Mouse (Mus musculus) splenic B cell, adult 2 months (primary cell): Measurements from ENCODE around the gene Fam126b.
A peak's percentile ranks its signal among the peaks of the same experiment; 100 is the strongest.
"Not testable (repeated sequence)": the region's sequence is repeated elsewhere in the genome, so short reads cannot be mapped to it uniquely, and the experiment has no call there.

Experiments
- DNase-seq: peaks from one replicate; pipeline ENCODE4 v3.0.0-alpha.2; 2011; ENCODE audit warnings: low read depth, low spot score
- H3K27me3 ChIP-seq: 2 replicates; pipeline ENCODE4 v1.6.1; 2012; ENCODE audit warnings: mild to moderate bottlenecking, low read length, moderate library complexity, mixed read lengths; ENCODE audit not compliant: control insufficient read depth, poor library complexity, insufficient read depth, severe bottlenecking
- H3K36me3 ChIP-seq: 2 replicates; pipeline ENCODE4 v1.6.1; 2012; ENCODE audit warnings: mild to moderate bottlenecking, low read length, moderate library complexity, mixed read lengths; ENCODE audit not compliant: control insufficient read depth, poor library complexity, insufficient read depth, severe bottlenecking

Gene Fam126b

DNA sequence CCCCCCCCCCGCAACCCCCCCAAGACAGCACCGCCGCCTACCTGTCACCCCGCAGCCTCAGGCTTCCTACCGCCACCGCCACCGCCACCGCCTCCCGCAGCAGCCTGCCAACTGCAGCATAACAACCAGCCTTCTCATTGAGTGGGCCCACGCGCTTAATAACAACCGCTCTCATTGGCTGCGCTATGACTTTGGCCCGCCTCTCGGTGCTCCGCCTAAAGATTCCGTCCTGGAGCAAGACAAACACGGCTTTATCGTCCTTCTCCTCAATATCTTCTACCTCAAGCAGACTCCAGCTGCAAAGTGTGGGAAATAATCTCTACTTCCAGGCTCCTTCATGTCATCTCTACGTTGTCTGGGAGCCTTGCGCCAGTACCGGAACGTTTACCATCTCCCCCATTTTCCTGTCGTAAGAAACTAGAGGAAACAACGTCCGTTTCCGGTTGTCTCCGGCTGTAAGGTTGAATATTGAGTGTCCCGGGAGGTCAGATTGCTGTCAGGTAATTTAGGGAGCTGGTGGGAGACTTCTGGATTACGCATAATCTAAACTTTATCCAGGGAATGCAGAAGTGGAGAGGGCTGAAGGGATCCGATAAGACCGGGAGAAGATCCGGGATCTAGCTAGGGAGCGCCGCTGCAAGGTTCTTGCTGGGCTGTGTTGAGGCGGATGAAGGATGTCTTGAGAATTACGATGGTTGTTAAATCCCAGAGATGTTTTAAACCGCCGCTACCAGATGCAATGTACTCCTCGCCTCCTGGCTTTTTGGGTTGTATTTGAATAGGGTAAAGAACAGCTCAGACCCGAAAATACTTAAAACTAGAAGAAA is at the start of gene Fam126b, which contains the start of gene Ndufb3:
Gene Fam126b (minus strand): TSS at position 153 of the 827 bp plus-strand sequence.
Gene Ndufb3 (plus strand): TSS at position 214 of the 827 bp plus-strand sequence.
- Histone ChIP-seq H3K36me3 (no peaks in the 10 kb centered on the region), H3K27me3 (no peaks in the 10 kb centered on the region)
- peak; percentile 91 for DNase-seq

DNA sequence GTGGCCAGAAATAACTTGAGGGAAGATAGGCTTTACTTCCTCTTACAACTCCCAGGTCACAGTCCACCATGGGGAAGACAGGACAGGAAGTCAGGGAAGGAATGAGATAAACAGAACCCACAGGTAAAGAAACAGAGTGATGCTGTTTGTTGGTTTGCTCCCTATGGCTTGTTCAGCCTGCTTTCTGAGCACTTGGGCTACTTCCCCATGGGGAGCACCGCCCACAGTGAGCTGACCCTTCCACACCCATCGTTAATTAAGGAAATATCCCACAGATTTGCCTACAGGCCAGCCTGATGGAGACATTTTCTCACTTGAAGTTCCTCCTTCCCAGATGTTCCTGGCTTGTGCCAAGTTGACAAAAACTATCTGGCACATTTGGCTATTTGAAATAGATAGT is 42.7 kb upstream of the Fam126b start:
- DNase-seq, H3K36me3 ChIP-seq, H3K27me3 ChIP-seq: not testable (repeated sequence)

DNA sequence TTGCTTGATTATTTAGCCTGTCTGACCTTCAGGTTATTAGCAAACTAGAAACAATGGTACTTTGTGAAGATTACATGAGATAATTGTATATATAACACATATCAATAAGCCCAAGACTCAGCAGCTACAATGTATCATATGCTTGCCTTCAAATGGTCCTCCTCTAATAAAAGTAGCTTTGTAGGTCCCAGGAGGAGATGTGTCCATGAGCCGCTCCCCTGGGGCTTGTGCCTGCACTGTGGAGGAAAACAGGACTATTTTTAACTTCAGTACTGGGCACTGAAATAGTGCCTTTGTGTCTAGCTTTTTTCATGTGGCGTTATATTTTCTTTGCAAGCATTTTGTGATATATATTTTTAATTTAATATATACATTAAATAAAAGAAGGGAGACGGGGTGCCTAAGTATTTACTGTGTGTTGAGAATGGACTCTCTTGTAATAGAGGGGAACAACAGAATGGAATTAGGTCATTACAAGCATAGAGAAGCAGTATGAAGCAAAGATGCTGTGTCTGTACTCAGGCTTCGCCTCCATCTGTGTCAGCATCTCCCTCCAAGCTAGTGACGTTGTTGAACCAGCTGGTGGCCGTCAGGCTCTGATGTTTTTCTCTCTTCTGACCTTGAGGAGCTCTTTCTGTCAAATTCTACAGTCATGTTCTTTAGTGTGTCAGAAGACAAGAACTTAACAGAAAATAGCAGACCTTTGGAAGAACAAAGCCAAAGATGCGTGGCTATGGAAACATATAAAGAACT is 36.0 kb upstream of the Fam126b start:
- no peaks in the 10 kb centered on the region; the same call in 1 of the 2 replicates for H3K27me3 ChIP-seq

DNA sequence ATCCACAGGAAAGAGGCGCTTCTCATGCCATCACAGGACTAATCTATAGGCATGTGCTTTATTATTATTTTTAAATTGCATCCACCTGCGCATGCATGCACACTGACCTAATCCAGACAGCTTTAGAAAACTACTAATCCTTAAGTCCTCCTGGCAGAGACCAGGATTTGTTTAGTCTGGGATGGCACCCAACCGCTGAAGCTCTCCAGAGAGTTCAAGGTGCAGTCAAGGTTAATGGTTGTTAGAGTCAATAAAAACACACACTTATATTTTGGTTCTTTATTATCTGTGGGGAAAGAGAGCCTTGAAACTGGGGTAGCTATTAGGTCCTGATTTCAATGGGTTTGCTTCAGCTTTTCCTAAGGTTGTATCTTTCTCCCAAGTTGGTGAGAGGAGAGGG is 35.1 kb upstream of the Fam126b start:
- no peak for DNase-seq
- Histone ChIP-seq H3K36me3 (no peaks in the 10 kb centered on the region), H3K27me3 (no peaks in the 10 kb centered on the region; the same call in 1 of the 2 replicates)

More for the DNA sequence above, 36.0 kb upstream of the Fam126b start:
- no peak for DNase-seq
- no peaks in the 10 kb centered on the region for H3K36me3 ChIP-seq

DNA sequence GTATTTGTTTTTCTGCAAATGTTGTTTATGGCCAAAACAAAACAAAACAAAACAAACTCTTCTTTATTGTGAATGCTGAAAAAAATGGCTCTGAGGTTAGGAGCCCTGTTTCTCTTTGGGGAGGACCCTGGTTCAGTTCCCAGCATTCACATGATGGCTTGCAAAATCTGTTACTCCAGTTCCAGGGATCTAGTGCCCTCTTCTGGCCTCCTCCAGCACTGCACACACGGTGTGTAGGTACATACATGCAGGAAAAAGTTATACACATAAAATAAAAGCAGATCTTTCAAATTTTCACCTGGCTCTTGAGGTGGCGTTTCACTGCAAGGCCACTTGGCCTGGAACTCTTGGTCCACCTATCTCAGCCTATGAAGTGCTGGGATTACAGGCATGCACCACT is 32.6 kb upstream of the Fam126b start:
- DNase-seq = peak; percentile 10
- H3K36me3 ChIP-seq = no peaks in the 10 kb centered on the region

DNA sequence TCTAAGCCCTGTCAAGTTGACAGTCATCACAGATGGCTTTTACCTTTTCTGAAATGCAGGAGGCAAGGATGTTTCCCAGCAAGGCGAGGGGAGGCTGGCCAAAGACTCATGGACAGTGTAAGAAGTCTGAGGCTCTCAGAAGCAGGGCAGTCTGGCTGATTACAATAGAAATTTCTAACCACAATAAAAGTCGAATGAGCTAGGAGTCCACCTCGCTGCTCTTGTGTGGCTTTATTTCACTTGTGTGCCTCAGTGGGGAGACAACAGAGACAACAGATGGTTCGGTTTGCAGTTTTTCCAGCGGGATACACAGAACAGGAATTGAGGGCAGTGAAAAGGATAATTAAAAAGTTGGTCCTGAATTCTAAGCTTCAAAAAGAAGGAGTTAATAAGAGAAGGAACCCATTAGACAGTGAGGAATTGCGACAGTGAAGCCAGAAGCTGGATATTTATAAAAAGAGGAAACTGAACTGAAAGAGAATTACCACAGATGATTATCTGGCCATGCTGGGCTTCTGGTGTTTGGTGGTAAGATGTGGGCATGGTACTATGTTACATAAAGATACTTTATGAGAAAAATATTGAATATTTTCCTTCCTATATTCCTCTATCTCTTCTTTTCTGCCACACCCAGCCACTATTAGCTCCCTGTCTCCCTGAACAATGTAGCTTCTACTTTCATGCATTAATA is 32.0 kb upstream of the Fam126b start:
- H3K36me3 ChIP-seq = no peaks in the 10 kb centered on the region
- peak; percentile 14 for DNase-seq
- no peaks in the 10 kb centered on the region; the same call in 1 of the 2 replicates for H3K27me3 ChIP-seq

More for the DNA sequence above, 32.6 kb upstream of the Fam126b start:
- H3K27me3 ChIP-seq = no peaks in the 10 kb centered on the region; the same call in 1 of the 2 replicates

DNA sequence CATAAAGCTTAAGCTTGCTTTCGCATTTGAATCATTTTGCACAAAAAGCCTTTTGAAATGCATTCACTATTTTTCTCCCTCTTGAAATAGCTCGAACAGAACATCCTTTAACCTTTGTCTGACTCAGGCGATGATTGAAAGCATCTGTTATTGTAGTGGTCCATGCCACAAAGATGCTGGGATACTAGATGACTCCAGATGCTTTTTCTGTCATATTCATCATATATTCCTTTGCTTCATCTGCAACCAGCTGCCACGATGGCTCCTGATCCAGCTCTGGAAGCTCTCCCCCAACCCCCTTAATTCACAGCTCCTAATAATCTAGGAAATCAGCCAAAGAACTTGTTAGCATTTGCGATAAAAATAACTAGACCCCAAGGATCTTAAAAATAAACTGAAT is 31.0 kb upstream of the Fam126b start:
- no peak for DNase-seq
- Histone ChIP-seq H3K27me3 (no peaks in the 10 kb centered on the region), H3K36me3 (no peaks in the 10 kb centered on the region)

DNA sequence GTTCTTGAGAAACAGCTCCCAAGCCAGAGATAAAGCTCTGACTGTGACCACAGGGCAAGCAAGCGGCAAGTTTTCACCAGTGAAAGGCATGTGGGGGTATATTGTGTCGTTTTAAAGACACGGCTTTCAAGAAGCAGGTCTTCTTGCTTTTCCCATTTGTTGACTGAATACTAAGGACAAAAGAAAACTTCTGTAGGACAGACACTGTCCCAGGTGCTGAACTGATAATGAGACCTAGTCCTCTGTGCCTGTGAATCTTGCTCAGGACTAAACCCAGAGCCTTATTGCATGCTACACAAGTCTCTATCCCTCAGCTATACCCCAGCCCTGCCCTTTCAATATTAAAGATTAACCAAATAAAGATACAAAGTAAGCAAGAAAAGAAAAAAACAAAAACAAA is 30.1 kb upstream of the Fam126b start:
- Histone ChIP-seq H3K36me3 (no peaks in the 10 kb centered on the region), H3K27me3 (no peaks in the 10 kb centered on the region)

DNA sequence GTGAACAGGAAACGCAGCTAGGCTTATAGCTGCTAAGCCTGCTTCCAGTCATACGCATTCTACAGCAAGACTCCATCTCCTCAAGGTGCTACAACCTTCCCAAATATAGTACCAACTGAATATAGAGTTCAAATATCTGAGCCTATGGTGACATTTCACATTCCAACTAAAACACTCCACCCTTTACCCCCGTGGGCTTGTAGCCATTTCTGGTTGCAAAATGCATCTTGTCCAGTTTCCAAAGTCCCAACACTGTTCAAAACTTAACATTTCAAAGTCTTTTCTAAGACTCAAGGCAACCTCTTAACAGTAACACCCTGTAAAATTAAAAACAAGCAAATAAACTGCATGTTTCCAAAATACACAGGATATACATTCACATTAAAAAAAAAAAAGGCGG is 29.0 kb upstream of the Fam126b start:
- Histone ChIP-seq H3K36me3 (no peaks in the 10 kb centered on the region), H3K27me3 (no peaks in the 10 kb centered on the region)
- DNase-seq = no peak

More for the DNA sequence above, 30.1 kb upstream of the Fam126b start:
- no peak for DNase-seq

DNA sequence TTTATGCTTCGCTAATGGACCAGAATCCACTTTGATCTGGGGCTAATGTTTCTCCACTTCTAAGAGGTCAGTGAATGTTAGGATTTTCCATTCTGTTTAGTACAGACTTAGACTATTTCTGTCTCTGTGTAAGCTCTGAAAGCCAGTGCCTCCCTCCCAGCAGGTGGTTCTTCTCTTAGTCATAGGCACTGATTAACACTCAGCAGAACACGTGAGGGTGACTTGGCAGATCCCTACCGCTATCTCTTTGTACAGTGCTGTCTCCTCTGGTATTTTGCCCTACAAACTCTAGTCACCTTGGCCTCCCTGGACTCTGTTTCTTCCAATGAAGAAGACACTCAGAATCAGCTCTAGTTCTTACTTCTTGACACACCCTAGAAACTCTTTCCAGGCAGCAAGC is 28.3 kb upstream of the Fam126b start:
- DNase-seq = no peak
- no peaks in the 10 kb centered on the region for H3K27me3 ChIP-seq
- H3K36me3 ChIP-seq = no peaks in the 10 kb centered on the region

DNA sequence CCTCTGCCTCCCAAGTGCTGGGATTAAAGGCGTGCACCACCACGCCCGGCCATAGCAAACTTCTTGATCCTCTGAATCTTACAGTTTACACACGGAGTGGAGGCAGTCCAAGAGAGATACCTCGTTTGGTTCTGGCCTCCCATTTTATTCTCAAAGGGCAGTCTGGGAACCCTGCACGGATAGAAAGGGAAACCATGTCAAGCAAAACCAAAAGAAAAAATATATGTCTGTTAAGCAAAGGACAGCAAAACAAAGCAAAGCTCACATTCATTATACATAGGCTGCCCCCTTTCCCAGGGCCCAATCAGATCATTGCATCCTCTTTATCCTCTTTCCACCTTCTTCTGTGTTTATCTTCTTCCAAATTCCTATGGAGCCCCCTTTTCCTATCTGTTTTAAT is 27.7 kb upstream of the Fam126b start:
- Histone ChIP-seq H3K36me3 (no peaks in the 10 kb centered on the region), H3K27me3 (no peaks in the 10 kb centered on the region)
- DNase-seq = peak; percentile 24

DNA sequence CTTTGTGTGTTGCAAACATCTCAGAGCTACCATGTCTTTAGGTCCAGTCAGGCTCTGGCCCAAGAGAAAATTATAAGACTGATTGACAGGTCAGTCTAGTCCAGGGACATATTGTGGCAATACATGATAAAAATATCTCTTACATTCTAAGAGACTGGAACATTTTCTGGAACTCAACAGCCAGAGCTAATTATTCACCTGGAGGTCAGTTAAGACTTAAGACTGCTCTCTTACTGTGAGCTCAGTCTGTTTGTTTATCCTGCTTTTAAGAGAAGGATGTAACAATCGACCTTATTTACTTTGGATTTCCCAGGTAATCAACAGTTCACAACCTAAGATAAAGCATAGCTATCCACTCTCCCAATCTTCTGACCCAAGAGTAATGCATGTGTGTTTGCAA is 24.5 kb upstream of the Fam126b start:
- H3K27me3 ChIP-seq = no peaks in the 10 kb centered on the region
- no peaks in the 10 kb centered on the region for H3K36me3 ChIP-seq
- DNase-seq = no peak

DNA sequence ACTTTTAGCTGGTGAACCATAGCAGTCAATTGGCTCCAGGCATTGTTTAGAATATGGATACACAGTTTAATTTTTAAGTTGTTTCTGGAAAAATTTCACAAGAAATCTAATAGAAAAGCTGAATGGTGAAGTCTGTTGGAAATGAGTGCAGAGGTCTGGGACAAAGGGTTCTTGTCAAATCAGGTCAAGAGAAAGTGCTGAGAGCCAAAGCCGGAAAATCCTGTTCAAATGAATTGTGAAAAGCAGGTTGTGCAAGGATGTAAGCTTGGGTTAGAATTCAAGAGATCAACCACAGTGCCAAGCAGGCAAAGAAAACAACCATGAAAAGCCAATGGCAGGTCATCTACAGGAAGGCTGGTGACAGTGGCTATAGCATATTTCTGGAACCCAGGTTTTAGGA is 24.0 kb upstream of the Fam126b start:
- Histone ChIP-seq H3K27me3 (no peaks in the 10 kb centered on the region), H3K36me3 (no peaks in the 10 kb centered on the region)
- no peak for DNase-seq

DNA sequence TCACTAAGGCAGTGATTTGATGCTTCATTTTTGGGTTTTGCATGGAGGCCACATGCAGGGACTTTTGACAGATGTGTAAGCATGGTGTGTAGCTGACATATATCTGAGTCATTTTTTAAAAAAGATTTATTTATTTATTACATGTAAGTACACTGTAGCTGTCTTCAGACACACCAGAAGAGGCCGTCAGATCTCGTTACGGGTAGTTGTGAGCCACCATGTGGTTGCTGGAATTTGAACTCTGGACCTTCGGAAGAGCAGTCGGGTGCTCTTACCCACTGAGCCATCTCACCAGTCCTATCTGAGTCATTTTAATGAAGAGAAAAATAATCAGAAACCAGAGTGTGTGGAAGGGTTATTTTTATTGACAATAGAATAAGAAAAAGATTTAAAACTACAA is 23.5 kb upstream of the Fam126b start:
- not testable (repeated sequence) for DNase-seq, H3K27me3 ChIP-seq, H3K36me3 ChIP-seq

DNA sequence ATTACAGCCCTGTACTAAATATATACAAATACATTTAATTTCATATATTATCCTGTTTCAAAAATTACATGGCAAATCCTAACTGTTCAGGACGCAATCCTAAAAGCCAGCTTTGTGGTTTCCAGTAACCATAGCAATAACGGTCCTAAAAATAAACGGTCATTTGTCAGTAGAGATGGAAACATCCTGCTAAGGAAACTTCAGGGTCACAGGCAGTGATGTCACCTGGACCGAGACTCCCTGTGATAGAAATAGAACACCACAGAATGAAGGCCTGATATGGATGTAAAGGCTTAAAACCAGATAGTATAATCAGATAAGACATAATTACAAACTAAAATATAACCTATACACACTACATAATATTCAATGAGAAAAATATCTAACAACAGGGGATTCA is 17.6 kb upstream of the Fam126b start:
- Histone ChIP-seq H3K36me3 (no peaks in the 10 kb centered on the region), H3K27me3 (no peaks in the 10 kb centered on the region)
- no peak for DNase-seq
